Mouse (Mus musculus) brown adipose tissue, adult 24 weeks (tissue): ENCODE results near the gene Pnmt. TPM values are rescaled to one million over a fixed set of nuclear protein-coding genes. Genes with fewer than 3 reads are reported as not detected.

Source experiments
- H3K27ac ChIP-seq: fragments of 200-500 bp; replicated peaks from 2 replicates; pipeline ENCODE4 v1.5.1; 2012; ENCODE audit warnings: low read depth, mild to moderate bottlenecking, low read length
- H3K4me1 ChIP-seq: fragments of 200-500 bp; 2 replicates; pipeline ENCODE4 v1.6.1; 2012; ENCODE audit warnings: low read length, mixed read lengths; ENCODE audit not compliant: control insufficient read depth, insufficient read depth, insufficient read length
- H3K4me3 ChIP-seq: fragments of 200-500 bp; 2 replicates; pipeline ENCODE4 v1.5.1; 2012; ENCODE audit warnings: low read depth, mild to moderate bottlenecking, low read length, moderate library complexity; ENCODE audit not compliant: insufficient read depth
- polyA plus RNA-seq: library from polyadenylated mRNA; stranded (reverse); fragments of >200 nt; gene quantifications from 2 replicates; pipeline ENCODE4 v1.2.4, GENCODE M21; 2012; ENCODE audit not compliant: missing spikeins, insufficient read depth, insufficient read length

Pnmt gene
- not detected in 2 replicates for polyA plus RNA-seq

DNA sequence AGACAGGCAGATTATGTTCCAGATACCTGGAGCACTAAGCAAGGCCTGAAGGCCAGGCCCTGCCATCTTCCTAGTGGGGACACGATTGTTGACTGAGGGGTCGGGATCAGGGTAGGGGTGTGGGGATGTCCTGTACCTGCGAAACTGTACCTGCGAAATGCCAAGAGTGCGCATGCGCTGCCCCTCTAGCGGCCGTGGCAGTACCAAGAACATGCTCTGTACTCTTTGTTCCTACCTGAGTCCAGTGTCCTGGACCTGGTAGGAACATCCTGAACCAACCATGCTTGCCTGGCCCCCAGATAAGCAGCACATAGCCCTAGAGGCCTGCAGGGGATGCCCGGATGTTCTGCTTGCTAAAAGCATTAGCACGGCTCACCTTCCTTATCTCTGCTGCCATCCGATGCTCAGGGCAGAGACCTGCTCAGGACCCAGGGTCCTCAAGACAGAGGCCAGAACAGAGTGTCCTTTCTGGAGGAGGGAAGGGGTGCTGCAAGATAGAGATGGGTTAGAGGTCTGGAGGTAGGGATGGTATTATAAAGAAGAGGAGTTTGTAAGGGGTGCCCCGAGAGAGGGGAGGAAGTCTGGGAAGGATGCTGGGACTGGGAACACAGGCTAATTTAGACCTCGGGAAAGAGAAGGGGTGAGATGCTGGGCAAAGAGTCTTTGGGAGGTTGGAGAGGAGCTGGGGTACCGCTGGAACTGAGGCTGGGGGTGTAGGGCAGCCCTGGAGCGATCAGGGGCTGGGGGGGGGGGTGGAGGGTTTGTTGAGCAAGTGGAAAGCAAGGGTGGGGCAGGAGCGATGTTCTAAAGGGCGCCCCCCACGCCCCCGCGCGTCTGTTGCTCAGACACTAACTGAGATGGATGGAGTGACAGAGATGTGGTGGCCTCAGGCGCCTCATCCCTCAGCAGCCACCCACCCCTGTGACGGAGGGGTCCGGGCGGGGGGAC, at the start of gene Pnmt:
TSS of gene Pnmt (plus strand) at position 813 of the 948 bp plus-strand sequence.
- H3K4me3 ChIP-seq, result no peak within 1 kb of the TSS
- H3K27ac ChIP-seq, result no peak within 1 kb of the TSS
- H3K4me1 ChIP-seq, result no peaks in the 10 kb centered on the region

DNA sequence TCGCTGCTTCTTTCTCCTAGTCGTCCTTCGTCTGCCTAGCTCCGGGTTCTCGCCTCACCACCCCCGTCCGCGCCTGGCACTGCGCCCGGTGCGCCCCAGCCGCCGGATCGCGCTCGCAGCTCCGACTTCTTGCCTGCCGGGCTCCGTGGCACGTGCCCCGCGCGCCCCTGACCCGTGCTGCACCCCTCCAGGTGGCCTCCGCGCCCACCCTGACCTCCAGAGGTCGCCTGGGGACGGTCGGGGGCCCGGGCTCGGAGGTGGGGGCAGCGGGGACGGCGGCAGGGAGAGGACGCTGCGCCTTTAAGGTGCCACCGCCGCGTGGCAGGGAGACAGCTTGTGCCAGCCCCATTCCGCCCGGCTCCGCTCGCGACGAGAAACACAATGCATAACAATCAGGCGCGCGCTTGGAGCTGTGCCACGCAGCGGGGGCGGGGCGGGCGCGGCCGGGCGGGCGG, 47.7 kb upstream of the Pnmt start:
- Histone ChIP-seq H3K4me3 (peak overlapping the region; percentile 58), H3K27ac (no peak overlapping the region), H3K4me1 (0 out of 2 replicates have a peak, but pooled peaks cover 2% of the 10 kb centered on the region)

DNA sequence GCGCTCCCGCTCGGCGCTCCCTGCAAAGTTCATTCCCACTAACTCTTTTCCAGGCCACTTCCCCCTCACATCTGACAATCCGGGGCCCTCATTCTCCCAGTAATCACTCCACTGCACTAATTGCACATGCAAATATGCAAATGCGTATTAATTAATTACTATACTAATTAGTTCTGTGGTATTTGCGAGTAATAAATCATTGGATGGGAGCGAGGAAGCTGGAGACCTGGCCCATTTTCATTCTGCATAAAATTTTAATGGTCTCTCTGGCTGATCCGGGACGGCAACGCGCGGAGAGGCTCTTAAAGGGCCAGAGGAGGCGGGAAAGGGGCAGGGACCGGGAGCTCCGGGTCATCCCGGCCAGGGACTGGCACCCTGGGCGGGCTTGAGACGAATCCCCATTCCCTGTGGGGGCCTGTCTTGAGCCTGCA, 47.2 kb upstream of the Pnmt start:
- Histone ChIP-seq H3K4me1 (0 out of 2 replicates have a peak, but pooled peaks cover 2% of the 10 kb centered on the region), H3K27ac (no peak overlapping the region), H3K4me3 (peak overlapping the region; percentile 48)

DNA sequence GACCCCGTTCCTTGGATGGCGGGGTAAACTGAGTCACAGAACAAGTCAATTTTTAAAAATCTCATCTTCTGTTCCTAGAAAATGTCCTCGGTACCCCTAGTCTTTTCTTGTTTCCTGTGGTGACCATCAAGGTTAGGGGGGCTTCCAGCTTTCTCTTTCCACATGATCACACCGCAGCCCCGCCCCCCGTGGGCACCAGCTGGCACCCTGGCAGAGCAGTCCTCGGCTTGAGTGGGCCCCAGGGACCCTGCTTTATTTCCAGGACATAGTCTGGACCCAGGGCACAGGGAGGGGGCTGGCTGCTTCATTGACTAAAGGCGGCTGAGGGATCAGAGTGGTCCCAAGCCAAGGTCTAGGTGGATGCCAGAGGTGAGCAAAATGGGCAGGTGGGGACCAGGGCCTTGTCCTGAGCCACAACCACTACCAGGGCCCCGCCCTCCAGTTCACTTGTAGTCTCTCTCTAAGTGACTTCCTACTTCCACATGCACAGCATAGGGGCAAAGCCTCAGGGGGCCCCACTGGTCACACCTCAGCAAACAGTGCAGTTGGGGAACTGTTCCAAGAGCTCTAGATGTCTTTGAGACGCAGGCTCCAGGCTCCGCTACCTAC, 46.5 kb upstream of the Pnmt start:
- Histone ChIP-seq H3K4me3 (peak overlapping the region; percentile 48), H3K4me1 (0 out of 2 replicates have a peak, but pooled peaks cover 2% of the 10 kb centered on the region), H3K27ac (no peak overlapping the region)

DNA sequence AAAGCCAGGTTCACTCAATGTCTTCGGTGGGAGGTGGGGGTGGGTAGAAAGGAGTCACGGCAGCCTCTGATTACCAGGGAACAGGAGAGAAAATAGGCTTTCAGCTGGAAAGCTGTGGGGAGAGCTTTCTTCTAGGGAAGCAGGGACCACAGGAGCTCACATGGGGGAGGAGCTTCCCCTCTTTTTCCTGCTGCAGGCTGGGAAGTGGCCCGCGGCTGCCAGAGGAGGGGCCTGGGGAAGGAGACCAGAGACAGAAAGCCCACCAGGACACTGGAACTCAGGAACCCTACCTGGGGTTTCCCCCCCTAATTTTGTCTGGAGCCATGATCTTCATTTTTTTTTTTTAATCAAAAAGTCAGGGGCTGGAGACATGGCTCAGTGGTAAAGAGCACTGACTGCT, 45.7 kb upstream of the Pnmt start:
- Histone ChIP-seq H3K4me1 (0 out of 2 replicates have a peak, but pooled peaks cover 2% of the 10 kb centered on the region), H3K4me3 (no peak overlapping the region), H3K27ac (no peak overlapping the region)

DNA sequence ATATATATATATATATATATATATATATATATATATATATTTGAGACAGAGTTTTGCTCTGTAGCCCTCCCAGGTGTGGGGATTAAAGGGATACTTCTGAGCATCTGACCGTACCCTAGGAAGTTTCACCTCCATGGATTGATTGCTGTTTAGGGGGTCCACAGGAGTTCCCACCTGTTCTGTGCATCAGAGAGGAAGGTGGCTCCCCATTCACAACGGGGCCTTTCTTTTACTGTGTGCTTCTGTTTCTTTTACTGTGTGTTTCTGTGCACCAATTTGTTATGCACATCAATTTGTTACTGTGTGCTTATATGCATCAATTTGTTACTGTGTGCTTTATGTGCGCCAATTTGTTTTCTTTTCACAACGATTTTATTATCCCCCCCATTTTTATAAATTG, 45.1 kb upstream of the Pnmt start:
- H3K4me3 ChIP-seq, result no peak overlapping the region
- no peak overlapping the region for H3K27ac ChIP-seq
- H3K4me1 ChIP-seq, result 0 out of 2 replicates have a peak, but pooled peaks cover 2% of the 10 kb centered on the region

DNA sequence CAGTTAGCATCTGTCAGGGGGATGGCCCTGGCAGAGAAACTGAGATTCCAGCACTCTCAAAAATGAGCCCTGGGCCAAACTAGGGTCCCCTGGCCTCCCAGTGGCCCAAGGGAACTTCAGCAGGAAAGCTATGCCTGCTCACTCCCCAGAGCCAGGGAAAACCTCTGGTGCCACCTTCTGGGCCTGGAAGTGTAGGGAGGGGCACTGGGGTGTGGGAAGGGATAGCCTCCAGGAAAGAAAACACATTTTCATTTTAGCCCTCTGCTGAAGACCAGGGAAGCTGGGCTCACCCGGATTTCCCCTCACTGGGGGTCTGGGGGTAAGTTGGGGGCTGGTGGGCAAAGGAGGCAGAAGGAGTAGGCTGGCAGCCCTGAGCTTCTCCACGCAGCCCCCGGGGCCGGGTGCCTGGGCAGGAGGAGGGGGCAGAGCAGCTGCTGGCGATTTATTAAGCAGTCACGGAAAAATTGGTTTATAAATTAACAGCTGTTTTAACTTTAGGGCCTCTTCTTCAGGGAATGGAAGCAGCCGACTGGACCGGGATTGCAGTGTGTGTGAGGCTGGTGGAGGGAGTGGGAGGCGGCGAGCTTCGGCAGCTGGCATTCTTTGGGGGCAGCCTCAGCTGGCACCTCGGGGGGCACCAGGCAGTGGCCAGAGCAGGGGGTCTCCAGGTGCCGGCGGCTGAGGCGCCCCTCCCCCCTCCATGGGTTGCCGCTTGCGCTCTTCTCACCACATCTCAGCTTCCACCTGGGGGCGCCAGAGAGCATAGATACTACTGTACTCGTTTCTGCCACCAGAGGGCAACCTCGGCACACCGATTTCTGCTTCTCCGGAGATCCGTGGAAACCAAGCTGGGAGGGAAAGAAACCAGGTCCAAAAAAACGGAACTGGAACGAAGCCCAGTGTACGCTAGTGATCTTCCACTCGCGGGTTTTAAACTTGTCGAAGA, 44.0 kb upstream of the Pnmt start:
- Histone ChIP-seq H3K4me3 (no peak overlapping the region), H3K27ac (no peak overlapping the region), H3K4me1 (0 out of 2 replicates have a peak, but pooled peaks cover 2% of the 10 kb centered on the region)

DNA sequence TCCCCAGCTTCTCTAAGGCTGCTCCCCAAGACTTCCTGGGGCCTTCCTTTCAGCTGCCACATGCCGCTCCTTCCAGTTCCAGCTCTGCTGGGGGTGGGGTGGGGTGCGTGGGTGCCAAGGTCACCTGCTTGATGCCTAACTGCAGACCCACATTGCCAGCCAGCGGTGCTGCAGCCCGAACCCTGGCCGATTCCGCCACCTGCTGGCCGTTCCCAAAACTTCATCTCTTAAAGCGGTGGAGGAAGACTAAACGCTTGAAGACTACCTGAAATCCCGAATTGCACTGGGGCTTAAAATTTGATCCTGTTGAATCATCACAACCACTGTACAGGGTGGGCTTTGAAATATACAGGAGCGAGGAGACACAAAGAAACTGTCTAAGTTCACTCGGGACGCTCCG, 41.0 kb upstream of the Pnmt start:
- H3K27ac ChIP-seq, result no peak overlapping the region
- no peak overlapping the region for H3K4me3 ChIP-seq
- no peaks in the 10 kb centered on the region for H3K4me1 ChIP-seq

DNA sequence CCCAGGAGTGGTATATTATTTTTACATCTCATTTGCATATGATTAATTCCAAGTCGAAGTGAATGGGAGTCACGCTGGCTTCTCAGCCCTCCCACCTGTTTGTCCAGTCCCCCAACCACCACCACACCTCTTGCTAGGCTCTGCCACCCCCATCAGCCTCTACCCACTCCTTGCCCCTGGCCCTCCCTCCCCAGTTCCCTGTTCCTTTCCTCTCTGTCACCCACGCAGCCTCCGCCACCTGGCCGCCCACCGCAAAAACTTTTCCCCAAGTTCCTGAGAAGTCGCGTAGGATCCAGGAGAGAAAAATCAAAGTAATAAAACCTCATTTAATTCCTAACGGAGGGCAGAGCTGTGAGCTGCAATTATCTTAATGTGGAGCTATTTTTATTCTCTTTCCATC, 40.1 kb upstream of the Pnmt start:
- Histone ChIP-seq H3K4me1 (no peaks in the 10 kb centered on the region), H3K27ac (no peak overlapping the region), H3K4me3 (no peak overlapping the region)

DNA sequence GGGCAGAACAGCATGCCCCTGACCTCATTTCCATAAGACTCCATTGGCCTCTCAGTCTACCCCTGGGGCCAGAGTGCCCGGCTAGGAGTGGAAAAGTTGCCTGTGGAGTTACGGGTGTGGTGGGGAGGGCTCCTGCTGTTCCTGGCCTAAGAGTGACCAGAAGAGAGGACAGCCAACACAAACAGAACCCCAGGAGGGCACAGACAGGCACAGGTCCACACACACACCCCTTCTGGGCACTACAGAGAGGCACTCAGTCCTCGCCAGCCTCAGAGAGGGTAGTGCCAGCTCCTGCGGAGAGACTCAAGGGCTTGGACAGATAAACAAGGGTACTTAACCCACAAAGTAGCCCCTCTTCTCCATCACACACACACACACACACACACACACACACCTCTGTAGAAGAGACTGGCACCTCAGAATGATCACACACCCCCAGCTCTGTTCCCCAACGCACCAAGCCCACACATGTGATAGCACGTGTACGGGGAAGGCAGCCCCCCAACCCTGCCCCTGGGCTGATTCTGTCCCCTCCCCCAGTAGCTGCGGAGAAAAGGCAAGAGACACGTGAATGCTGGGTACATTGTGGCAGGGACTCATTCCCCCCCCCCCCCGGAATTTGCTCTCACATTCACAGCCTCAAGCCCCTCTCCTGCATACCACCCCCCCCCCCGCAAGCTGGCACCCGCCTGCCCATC, 38.7 kb upstream of the Pnmt start:
- no peak overlapping the region for H3K4me3 ChIP-seq
- no peaks in the 10 kb centered on the region for H3K4me1 ChIP-seq
- no peak overlapping the region for H3K27ac ChIP-seq

DNA sequence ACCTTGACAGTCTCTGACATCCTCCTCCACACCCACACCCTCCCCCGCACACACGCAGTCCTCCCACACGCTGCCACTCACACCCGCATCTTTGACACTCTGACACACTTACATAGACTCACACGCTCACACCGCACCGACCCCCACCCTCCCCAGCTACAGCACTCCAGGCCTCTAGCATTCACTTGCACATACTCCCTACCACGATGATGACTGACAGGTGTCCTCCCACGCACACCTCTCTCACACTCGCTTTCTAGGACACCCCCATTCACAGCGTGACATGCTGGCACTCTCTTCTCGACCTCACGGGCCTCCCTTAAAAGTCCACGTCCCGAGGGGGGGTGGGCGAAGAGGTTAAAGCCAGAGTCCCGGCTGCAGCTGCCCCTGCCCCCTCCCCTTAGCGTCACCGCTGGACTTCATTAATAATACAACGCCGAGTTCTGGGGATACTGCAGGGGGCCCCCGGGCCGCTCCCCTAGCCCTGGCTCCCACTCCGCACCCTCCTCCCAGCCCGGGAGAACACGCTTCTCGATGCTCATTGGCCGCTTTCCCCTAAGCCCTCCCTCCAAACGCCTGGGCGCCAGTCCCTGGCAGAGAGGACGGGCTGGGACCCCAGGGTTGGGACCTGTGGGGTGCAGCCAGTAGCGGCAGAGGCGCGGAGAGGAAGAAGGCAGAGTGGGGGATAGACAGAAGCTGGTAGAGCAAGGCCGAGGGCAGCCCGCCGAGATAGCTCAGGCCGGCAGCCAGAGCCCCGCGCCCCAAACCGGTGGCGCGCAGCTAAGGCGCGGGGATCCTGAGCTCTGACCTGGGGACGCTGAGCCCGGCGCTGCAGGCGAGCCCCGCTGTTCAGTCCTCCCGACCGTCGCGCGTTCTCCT, 37.9 kb upstream of the Pnmt start, which contains the start of gene Ppp1r1b:
TSS of gene Ppp1r1b (plus strand) at position 322 of the 879 bp plus-strand sequence.
- H3K27ac ChIP-seq, result no peak within 1 kb of the TSS
- H3K4me3 ChIP-seq, result peak within 1 kb of the TSS; percentile 54
- H3K4me1 ChIP-seq, result no peaks in the 10 kb centered on the region

DNA sequence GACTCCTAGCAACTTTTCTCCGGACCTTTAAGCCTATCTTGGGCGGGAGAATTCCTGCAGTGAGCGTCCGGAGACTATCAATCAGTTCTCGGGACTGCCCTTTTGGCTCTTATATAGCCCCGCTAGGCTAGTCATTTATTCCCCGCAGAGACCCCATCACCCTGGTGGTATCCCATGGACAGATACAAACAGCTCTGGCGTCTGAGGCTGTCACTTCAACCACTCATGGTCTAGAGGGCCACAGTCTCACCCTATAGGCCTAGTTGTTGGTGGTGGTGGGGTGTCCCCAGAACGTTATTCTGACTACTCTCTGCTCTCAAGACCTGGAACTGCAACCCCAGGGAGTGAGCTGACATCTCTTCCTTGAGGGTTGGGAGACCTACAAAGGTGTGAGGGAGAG, 36.9 kb upstream of the Pnmt start:
- no peaks in the 10 kb centered on the region for H3K4me1 ChIP-seq
- no peak overlapping the region for H3K4me3 ChIP-seq
- H3K27ac ChIP-seq, result no peak overlapping the region

DNA sequence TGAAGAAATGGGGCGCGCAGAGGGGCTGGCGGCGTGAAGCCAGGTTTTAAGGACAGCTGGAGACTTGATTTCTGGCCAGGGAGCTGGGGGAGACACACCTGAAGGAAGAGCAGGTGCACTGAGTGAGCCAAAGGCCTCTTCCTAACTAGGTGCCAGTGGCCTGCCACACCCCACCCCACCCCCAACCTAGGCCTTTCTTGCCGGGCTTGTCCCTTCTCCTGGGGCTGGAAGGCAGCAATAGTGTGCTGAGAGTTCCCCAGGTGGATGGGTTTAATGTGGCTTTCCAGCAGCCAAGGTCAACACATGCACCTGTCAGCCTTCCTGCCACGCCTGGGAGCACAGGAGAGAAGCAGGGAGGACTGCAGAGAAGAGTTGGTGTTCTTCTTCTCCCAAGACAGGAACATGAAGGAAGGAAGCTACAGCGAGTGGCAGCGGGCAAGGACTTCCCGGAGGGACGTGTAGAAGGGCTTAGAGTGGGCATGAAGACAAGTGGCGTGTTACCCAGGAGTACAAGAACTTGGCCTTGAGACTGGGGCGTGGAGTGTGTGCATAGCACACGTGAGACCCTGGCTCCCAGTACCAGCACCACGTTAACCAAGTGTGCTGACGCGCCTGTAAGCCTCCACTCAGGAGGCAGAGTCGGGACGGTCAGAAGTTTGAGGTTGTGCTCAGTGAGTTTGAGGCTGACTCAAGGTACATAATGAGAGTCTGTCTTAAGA, 33.8 kb upstream of the Pnmt start:
- no peak overlapping the region for H3K4me3 ChIP-seq
- H3K4me1 ChIP-seq, result peaks cover 11% of the 10 kb centered on the region
- no peak overlapping the region for H3K27ac ChIP-seq
